Mouse (Mus musculus) embryonic facial prominence, embryonic 14.5 days (tissue): ENCODE data around the gene Gm21969. TPM values are rescaled to one million over a fixed set of nuclear protein-coding genes. Genes with fewer than 3 reads are reported as not detected.
A peak's percentile ranks its signal among the peaks of the same experiment; 100 is the strongest.

Experiments used
- ATAC-seq: fragments of 200-750 bp; cut with Nextera tagmentation; 2 replicates; pipeline ENCODE4 v1.8.0; 2017; ENCODE audit warnings: low read depth, moderate number of reproducible peaks, moderate TSS enrichment
- DNase-seq: peaks from one replicate; pipeline ENCODE4 v3.0.0-alpha.2; 2015; ENCODE audit warnings: low spot score
- H3K27ac ChIP-seq: fragments of 300-500 bp; sonication (generic); replicated peaks from 2 replicates; pipeline ENCODE4 v1.5.1; 2014; ENCODE audit warnings: low read depth, mild to moderate bottlenecking, low read length, moderate library complexity
- H3K27me3 ChIP-seq: fragments of 300-500 bp; sonication (generic); replicated peaks from 2 replicates; pipeline ENCODE4 v1.6.1; 2014; ENCODE audit warnings: low read length; ENCODE audit not compliant: control insufficient read depth, insufficient read depth
- H3K36me3 ChIP-seq: fragments of 300-500 bp; sonication (generic); 2 replicates; pipeline ENCODE4 v1.6.1; 2014; ENCODE audit warnings: low read length, mixed read lengths; ENCODE audit not compliant: control insufficient read depth, insufficient read depth
- H3K4me1 ChIP-seq: fragments of 300-500 bp; sonication (generic); 2 replicates; pipeline ENCODE4 v1.6.1; 2014; ENCODE audit warnings: antibody characterized with exemption, low read length; ENCODE audit not compliant: control insufficient read depth, insufficient read depth
- H3K4me2 ChIP-seq: fragments of 300-500 bp; sonication (generic); 2 replicates; pipeline ENCODE4 v1.6.1; 2014; ENCODE audit warnings: low read depth, mild to moderate bottlenecking, low read length, moderate library complexity, mixed read lengths
- H3K4me3 ChIP-seq: fragments of 300-500 bp; sonication (generic); 2 replicates; pipeline ENCODE4 v1.5.1; 2014; ENCODE audit warnings: low read depth, mild to moderate bottlenecking, low read length
- H3K9ac ChIP-seq: fragments of 300-500 bp; sonication (generic); 2 replicates; pipeline ENCODE4 v1.6.1; 2014; ENCODE audit warnings: low read depth, mild to moderate bottlenecking, low read length, moderate library complexity, mixed read lengths
- H3K9me3 ChIP-seq: fragments of 300-500 bp; sonication (generic); 2 replicates; pipeline ENCODE4 v1.6.1; 2016; ENCODE audit warnings: low read length; ENCODE audit not compliant: control insufficient read depth
- WGBS: fragments of 180-500 bp; shearing (Covaris S2); extraction: QIAGEN DNeasy Blood & Tissue Kit; methylation state at CpG from one replicate; pipeline ENCODE4 v1.1.7; 2014; 5-methylcytosine and 5-hydroxymethylcytosine counted together
- polyA plus RNA-seq: library from polyadenylated mRNA; unstranded; fragments of >200 nt; fragmentation: Nextera tagmentation; extraction: Ambion mirVana; gene quantifications from 2 replicates; pipeline ENCODE4 v1.2.1, GENCODE M21; 2014

Gene Gm21969
- polyA plus RNA-seq, 1 experiment from 2014 or later: not detected

- no peak for ATAC-seq
- Histone ChIP-seq H3K9ac (no peak overlapping the region), H3K4me3 (no peak overlapping the region), H3K27ac (no peak overlapping the region), H3K9me3 (no peaks in the 10 kb centered on the region), H3K27me3 (no peaks in the 10 kb centered on the region), H3K4me2 (no peak overlapping the region), H3K36me3 (peaks cover 19% of the 10 kb centered on the region), H3K4me1 (peaks cover 12% of the 10 kb centered on the region; the same call in 1 of the 2 replicates)
- no peak for DNase-seq
- 75% methylated on average over 6 of the region's 6 CpGs for WGBS
Measured at GRCm38 (mm10) chr4:139619765-139620164, 16.8 kb downstream of the Gm21969 start.

DNA sequence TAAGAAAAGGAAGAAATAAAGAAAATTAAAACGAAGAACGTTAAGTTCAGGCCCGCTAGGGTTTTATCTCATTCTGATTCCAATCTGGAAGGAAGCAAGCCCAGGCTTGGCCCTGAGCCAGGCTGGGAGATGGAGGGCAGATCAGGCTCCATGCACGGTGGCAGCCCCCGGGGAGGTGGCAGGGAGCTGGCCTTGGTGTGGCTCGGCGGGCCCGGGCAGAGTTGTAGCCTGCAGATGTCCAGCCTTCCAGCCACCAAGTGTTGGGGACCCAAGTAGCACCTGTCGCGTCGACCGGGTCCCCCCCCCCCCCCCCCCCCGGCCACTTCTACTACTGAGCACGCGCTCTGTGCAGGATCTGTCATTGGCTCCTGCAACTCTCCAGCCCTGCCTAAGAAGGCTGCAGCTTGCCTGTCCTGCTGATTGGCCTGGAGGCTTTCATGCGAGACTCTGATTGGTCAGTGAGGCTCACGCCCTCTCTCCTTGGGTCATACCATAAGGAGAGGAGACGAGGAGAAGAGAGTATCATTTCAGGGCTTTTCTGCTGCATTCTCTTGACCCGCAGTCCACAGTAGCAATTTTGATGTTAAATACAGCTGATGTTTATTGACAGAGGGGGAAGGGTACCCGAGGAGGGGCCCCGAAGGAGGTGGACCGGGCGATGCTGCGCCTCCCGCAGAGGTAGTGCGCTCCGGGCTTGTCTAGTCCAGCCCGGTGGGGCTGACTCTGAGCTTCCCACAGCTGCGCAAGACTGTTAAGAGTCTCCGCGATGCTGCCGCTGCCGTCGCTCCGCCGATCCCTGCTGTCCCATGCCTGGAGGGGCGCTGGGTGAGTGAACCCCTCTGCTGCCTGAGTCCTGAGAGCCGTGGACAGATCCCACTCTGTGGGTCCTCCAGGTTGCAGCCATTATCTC, 19.6 kb downstream of the Gm21969 start, which contains the start of gene Aldh4a1:
Aldh4a1 (plus strand) TSS at position 494 of the 910 bp plus-strand sequence.
- ATAC-seq: peak; percentile 100
- peak within 1 kb of the TSS; percentile 70 for H3K9ac ChIP-seq
- DNase-seq: peak; percentile 99
- under 1% methylated on average over 30 of the region's 38 CpGs for WGBS
- peak within 1 kb of the TSS; percentile 79 for H3K4me2 ChIP-seq
- H3K9me3 ChIP-seq: no peaks in the 10 kb centered on the region
- H3K27me3 ChIP-seq: no peaks in the 10 kb centered on the region
- H3K36me3 ChIP-seq: no peaks in the 10 kb centered on the region
- H3K27ac ChIP-seq: peak within 1 kb of the TSS; percentile 78
- H3K4me3 ChIP-seq: peak within 1 kb of the TSS; percentile 62
- peaks cover 12% of the 10 kb centered on the region; the same call in 1 of the 2 replicates for H3K4me1 ChIP-seq

GRCm38 (mm10) chr4:139623434-139624115, 20.6 kb downstream of the Gm21969 start:
- Histone ChIP-seq H3K27ac (no peak overlapping the region), H3K4me2 (peak overlapping the region; percentile 79), H3K4me3 (peak overlapping the region; percentile 62), H3K27me3 (no peaks in the 10 kb centered on the region), H3K36me3 (no peaks in the 10 kb centered on the region), H3K4me1 (peaks cover 12% of the 10 kb centered on the region; the same call in 1 of the 2 replicates), H3K9me3 (no peaks in the 10 kb centered on the region), H3K9ac (peak overlapping the region; percentile 70)
- ATAC-seq (no peak), DNase-seq (no peak)
- WGBS: 26% methylated on average over 21 of the region's 21 CpGs

- WGBS: 50% methylated on average over 5 of the region's 5 CpGs
- Histone ChIP-seq H3K4me3 (peak overlapping the region; percentile 62), H3K4me2 (peak overlapping the region; percentile 79), H3K9me3 (no peaks in the 10 kb centered on the region), H3K4me1 (peaks cover 12% of the 10 kb centered on the region; the same call in 1 of the 2 replicates), H3K36me3 (no peaks in the 10 kb centered on the region), H3K27ac (no peak overlapping the region; the same call in 1 of the 2 replicates), H3K27me3 (no peaks in the 10 kb centered on the region), H3K9ac (peak overlapping the region; percentile 34; the same call in 1 of the 2 replicates)
- ATAC-seq (no peak), DNase-seq (no peak)
Measured at GRCm38 (mm10) chr4:139624116-139624489, 21.1 kb downstream of the Gm21969 start.

DNA sequence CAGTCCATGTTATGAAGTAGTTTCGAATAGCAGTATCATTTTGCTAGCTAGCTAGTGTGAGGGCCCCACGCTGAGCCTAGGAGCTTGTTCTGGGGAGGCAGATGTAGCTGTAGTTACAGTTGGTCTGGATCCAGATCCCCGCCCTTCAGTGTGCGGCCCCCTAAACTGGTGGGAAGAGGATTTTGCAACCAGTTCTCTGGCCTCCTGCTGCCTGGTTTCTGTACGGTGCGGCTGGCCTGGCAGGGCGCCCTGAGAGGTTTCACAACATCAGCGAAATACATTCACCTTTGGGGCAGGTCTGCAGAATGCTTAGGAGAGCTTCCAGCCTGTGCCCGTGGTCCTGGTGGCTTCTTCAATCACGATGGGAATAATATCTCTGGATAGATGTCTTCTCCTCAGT, 21.7 kb downstream of the Gm21969 start:
- Histone ChIP-seq H3K27ac (no peak overlapping the region), H3K36me3 (no peaks in the 10 kb centered on the region), H3K4me3 (no peak overlapping the region), H3K4me2 (peak overlapping the region; percentile 79), H3K27me3 (no peaks in the 10 kb centered on the region), H3K9ac (no peak overlapping the region; the same call in 1 of the 2 replicates), H3K9me3 (no peaks in the 10 kb centered on the region), H3K4me1 (peaks cover 12% of the 10 kb centered on the region; the same call in 1 of the 2 replicates)
- WGBS: 68% methylated on average over 10 of the region's 10 CpGs
- ATAC-seq: no peak
- DNase-seq: peak; percentile 66

- no peak overlapping the region for H3K27ac ChIP-seq
- H3K9ac ChIP-seq: no peak overlapping the region
- H3K4me2 ChIP-seq: no peak overlapping the region
- H3K36me3 ChIP-seq: no peaks in the 10 kb centered on the region
- no peaks in the 10 kb centered on the region for H3K27me3 ChIP-seq
- peaks cover 18% of the 10 kb centered on the region; the same call in 1 of the 2 replicates for H3K4me1 ChIP-seq
- no peak for DNase-seq
- no peak for ATAC-seq
- H3K4me3 ChIP-seq: no peak overlapping the region
- WGBS: 95% methylated on average over 11 of the region's 11 CpGs
- no peaks in the 10 kb centered on the region for H3K9me3 ChIP-seq
Measured at GRCm38 (mm10) chr4:139627361-139627760, 24.4 kb downstream of the Gm21969 start.

DNA sequence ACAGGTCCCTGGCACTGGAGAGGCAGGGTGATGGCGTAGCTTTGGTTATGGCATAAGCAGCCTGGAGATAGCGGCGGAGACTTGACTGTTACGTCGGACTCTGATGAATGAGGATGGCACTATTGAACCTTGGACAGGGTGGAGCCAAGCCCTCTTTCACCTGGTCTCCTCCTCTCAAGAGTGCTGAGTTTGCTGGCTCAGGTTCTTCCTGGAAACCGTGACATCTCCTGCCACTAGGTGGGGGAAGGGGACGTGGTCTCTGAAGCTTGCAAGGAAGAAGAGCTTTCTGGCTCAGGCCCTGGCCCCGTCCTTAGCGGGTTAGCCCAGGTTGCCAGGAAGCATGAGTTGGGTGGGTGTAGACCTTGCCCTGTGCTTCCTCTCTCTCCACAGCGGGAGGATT, 27.2 kb downstream of the Gm21969 start:
- Histone ChIP-seq H3K27me3 (no peaks in the 10 kb centered on the region), H3K4me1 (0 out of 2 replicates have a peak, but pooled peaks cover 5% of the 10 kb centered on the region), H3K27ac (no peak overlapping the region), H3K9ac (no peak overlapping the region), H3K36me3 (no peaks in the 10 kb centered on the region), H3K9me3 (no peaks in the 10 kb centered on the region), H3K4me2 (no peak overlapping the region), H3K4me3 (no peak overlapping the region)
- WGBS: 70% methylated on average over 10 of the region's 10 CpGs
- ATAC-seq: no peak
- no peak for DNase-seq

- DNase-seq: no peak
- no peak overlapping the region for H3K27ac ChIP-seq
- H3K9me3 ChIP-seq: no peaks in the 10 kb centered on the region
- no peak for ATAC-seq
- no peak overlapping the region for H3K4me2 ChIP-seq
- H3K27me3 ChIP-seq: no peaks in the 10 kb centered on the region
- 0 out of 2 replicates have a peak, but pooled peaks cover 4% of the 10 kb centered on the region for H3K36me3 ChIP-seq
- H3K4me3 ChIP-seq: no peak overlapping the region
- no peak overlapping the region for H3K9ac ChIP-seq
- 0 out of 2 replicates have a peak, but pooled peaks cover 5% of the 10 kb centered on the region for H3K4me1 ChIP-seq
- WGBS: 54% methylated on average over 5 of the region's 5 CpGs
Measured at GRCm38 (mm10) chr4:139631141-139631540, 28.2 kb downstream of the Gm21969 start.
